ENCODE assay signal across 8 mouse cellular contexts in the genomic region with DNA sequence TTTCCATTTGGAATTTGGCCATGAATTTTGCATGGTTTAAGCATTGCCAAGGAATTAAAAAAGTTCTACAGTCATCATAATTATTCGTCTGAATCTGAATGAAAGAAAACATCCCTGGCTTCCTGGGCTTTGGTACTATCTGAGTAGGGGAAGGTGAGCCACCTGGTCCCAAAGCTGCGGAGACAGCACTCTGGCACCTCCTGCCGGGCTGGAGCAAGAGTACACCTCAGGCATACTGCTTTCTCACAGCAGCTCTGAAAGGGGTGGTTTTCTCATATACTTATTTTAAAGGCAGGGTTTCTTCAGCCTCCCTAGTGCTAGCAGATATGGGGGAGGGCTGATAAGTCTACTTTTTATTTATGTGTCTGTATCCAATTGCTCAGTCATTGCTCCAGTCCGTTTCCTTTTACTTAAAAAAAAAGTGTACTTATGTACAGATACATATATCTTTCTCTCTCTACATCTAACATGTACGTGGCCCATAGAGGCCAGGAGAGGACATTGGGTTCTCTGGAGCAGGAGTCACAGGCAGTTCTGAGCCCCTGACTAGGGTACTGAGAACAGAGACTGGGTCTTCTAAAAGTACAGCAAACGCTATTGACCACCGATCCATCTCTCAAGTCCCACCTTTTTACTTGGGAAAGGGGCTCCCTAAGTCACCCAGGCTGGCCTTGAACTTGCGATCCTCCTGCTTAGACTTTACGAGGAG. TPM values are rescaled to one million over a fixed set of nuclear protein-coding genes. Genes with fewer than 3 reads are reported as not detected.
DNase-seq lines count a peak whose midpoint lies in the region; ATAC-seq and TF ChIP-seq lines count a peak whose summit lies in the region.

No protein-coding gene starts in this region.

- no peaks in the 10 kb centered on the region for H3K27me3 ChIP-seq in embryonic facial prominence, embryonic 14.5 days (replicated peaks; ENCODE audit: control insufficient read depth, insufficient read depth, low read length)
- no peaks in the 10 kb centered on the region for H3K27me3 ChIP-seq in limb, embryonic 14.5 days (ENCODE audit: control insufficient read depth, insufficient read depth, low read length)
- H3K27me3 ChIP-seq in midbrain, embryonic 16.5 days (ENCODE audit: control insufficient read depth, insufficient read depth, low read depth, low read length), result no peaks in the 10 kb centered on the region
- no peaks in the 10 kb centered on the region for H3K27me3 ChIP-seq in spleen, adult 2 months (ENCODE audit: control insufficient read depth, insufficient read depth, low read length)

- H3K4me3 ChIP-seq in bone marrow, adult 2 months (replicated peaks; ENCODE audit: control insufficient read depth, low read depth, low read length), result peak overlapping the region; percentile 91
- H3K4me3 ChIP-seq in embryonic facial prominence, embryonic 14.5 days (ENCODE audit: low read depth, low read length), result peak overlapping the region; percentile 72
- H3K4me3 ChIP-seq in limb, embryonic 14.5 days (replicated peaks; ENCODE audit: low read length), result peak overlapping the region; percentile 76
- peak overlapping the region; percentile 79 for H3K4me3 ChIP-seq in midbrain, embryonic 16.5 days (ENCODE audit: low read depth, low read length)
- H3K4me3 ChIP-seq in spleen, adult 2 months (ENCODE audit: extremely low read depth, insufficient read depth, insufficient read length), result peak overlapping the region; percentile 84

- peak overlapping the region; percentile 86 for H3K9ac ChIP-seq in embryonic facial prominence, embryonic 14.5 days (ENCODE audit: low read depth, low read length)
- H3K9ac ChIP-seq in limb, embryonic 14.5 days (ENCODE audit: low read depth, low read length, severe bottlenecking), result peak overlapping the region; percentile 80
- H3K9ac ChIP-seq in midbrain, embryonic 16.5 days (ENCODE audit: low read depth, low read length), result peak overlapping the region; percentile 59

- WGBS in bone marrow, adult 2 months, result under 1% methylated on average over 9 of the region's 9 CpGs
- WGBS in embryonic facial prominence, embryonic 14.5 days, result 2% methylated on average over 9 of the region's 9 CpGs
- WGBS in limb, embryonic 14.5 days, result under 1% methylated on average over 9 of the region's 9 CpGs
- WGBS in midbrain, embryonic 16.5 days, result under 1% methylated on average over 9 of the region's 9 CpGs
- under 1% methylated on average over 9 of the region's 9 CpGs for WGBS in spleen, adult 2 months

- H3K9me3 ChIP-seq in embryonic facial prominence, embryonic 14.5 days (ENCODE audit: control insufficient read depth, low read length), result no peaks in the 10 kb centered on the region
- no peaks in the 10 kb centered on the region for H3K9me3 ChIP-seq in limb, embryonic 14.5 days (ENCODE audit: control insufficient read depth, low read length)
- H3K9me3 ChIP-seq in midbrain, embryonic 16.5 days (replicated peaks; ENCODE audit: control insufficient read depth, low read length, poor library complexity, severe bottlenecking), result no peaks in the 10 kb centered on the region

- H3K27ac ChIP-seq in bone marrow, adult 2 months (ENCODE audit: control insufficient read depth, insufficient read depth, low read depth, low read length, poor library complexity), result peak overlapping the region; percentile 58
- H3K27ac ChIP-seq in embryonic facial prominence, embryonic 14.5 days (replicated peaks; ENCODE audit: low read depth, low read length), result peak overlapping the region; percentile 88
- peak overlapping the region; percentile 91 for H3K27ac ChIP-seq in limb, embryonic 14.5 days (replicated peaks; ENCODE audit: low read depth, low read length)
- H3K27ac ChIP-seq in midbrain, embryonic 16.5 days (ENCODE audit: low read length), result peak overlapping the region; percentile 75
- H3K27ac ChIP-seq in spleen, adult 2 months (ENCODE audit: insufficient read depth, low read length), result peak overlapping the region; percentile 89

- peaks cover 3% of the 10 kb centered on the region; the same call in 1 of the 2 replicates for H3K4me1 ChIP-seq in bone marrow, adult 2 months (ENCODE audit: control insufficient read depth, insufficient read depth, low read length)
- H3K4me1 ChIP-seq in embryonic facial prominence, embryonic 14.5 days (ENCODE audit: control insufficient read depth, insufficient read depth, low read length), result peaks cover 10% of the 10 kb centered on the region
- H3K4me1 ChIP-seq in limb, embryonic 14.5 days (ENCODE audit: control insufficient read depth, insufficient read depth, low read length), result peaks cover 16% of the 10 kb centered on the region
- H3K4me1 ChIP-seq in midbrain, embryonic 16.5 days (ENCODE audit: control insufficient read depth, insufficient read depth, low read length), result peaks cover 11% of the 10 kb centered on the region
- H3K4me1 ChIP-seq in spleen, adult 2 months (ENCODE audit: control insufficient read depth, insufficient read depth, insufficient read length), result peaks cover 4% of the 10 kb centered on the region; the same call in 1 of the 2 replicates

- peak; percentile 90 for DNase-seq in A20 (ENCODE audit: low read depth, low spot score)
- peak; percentile 88 for DNase-seq in embryonic facial prominence, embryonic 14.5 days (ENCODE audit: low spot score)
- DNase-seq in heart, adult 8-10 months (ENCODE audit: low spot score), result peak; percentile 82
- peak; percentile 81 to 88 for DNase-seq in kidney, adult 8-10 months
- peak; percentile 73 for DNase-seq in limb, embryonic 14.5 days (ENCODE audit: low spot score)
- peak; percentile 63 to 81 for DNase-seq in spleen, adult 2 months (ENCODE audit: low read depth in 1 of 2, low spot score in 2 of 2)

- ATAC-seq in embryonic facial prominence, embryonic 14.5 days (ENCODE audit: low read depth), result peak; percentile 85
- ATAC-seq in limb, embryonic 14.5 days (ENCODE audit: low FRiP score, low read depth), result peak; percentile 71
- ATAC-seq in midbrain, embryonic 16.5 days, result peak; percentile 89

- H3K36me3 ChIP-seq in embryonic facial prominence, embryonic 14.5 days (ENCODE audit: control insufficient read depth, insufficient read depth, low read length), result peaks cover 30% of the 10 kb centered on the region
- H3K36me3 ChIP-seq in limb, embryonic 14.5 days (ENCODE audit: control insufficient read depth, insufficient read depth, low read length), result peaks cover 26% of the 10 kb centered on the region
- H3K36me3 ChIP-seq in midbrain, embryonic 16.5 days (ENCODE audit: control insufficient read depth, insufficient read depth, low read length), result no peaks in the 10 kb centered on the region
- peaks cover 2% of the 10 kb centered on the region; the same call in 1 of the 2 replicates for H3K36me3 ChIP-seq in spleen, adult 2 months (ENCODE audit: control insufficient read depth, insufficient read depth, low read length)

- H3K4me2 ChIP-seq in embryonic facial prominence, embryonic 14.5 days (ENCODE audit: low read depth, low read length), result peak overlapping the region; percentile 64
- peak overlapping the region; percentile 73 for H3K4me2 ChIP-seq in limb, embryonic 14.5 days (replicated peaks; ENCODE audit: low read depth, low read length, severe bottlenecking)
- H3K4me2 ChIP-seq in midbrain, embryonic 16.5 days (ENCODE audit: low read length), result peak overlapping the region; percentile 80

- TF ChIP-seq POLR2A in bone marrow, adult 2 months (IDR thresholded peaks at IDR 0.05; ENCODE audit: borderline replicate concordance, control insufficient read depth, low read depth, low read length), result no peak
- no peak for TF ChIP-seq POLR2A in limb, embryonic 14.5 days (IDR thresholded peaks at IDR 0.05; ENCODE audit: borderline replicate concordance, extremely low read depth, insufficient read depth, insufficient read length)
- no peak for TF ChIP-seq POLR2A in spleen, adult 2 months (IDR thresholded peaks at IDR 0.05; ENCODE audit: low read depth, low read length)

- TF ChIP-seq CTCF in bone marrow, adult 2 months (IDR thresholded peaks at IDR 0.05; ENCODE audit: control insufficient read depth, insufficient read depth, low read length), result peak; percentile 97
- TF ChIP-seq CTCF in spleen, adult 2 months (IDR thresholded peaks at IDR 0.05; ENCODE audit: extremely low read depth, insufficient read depth, insufficient read length, insufficient replicate concordance), result peak; percentile 97

RNA-seq across cellular contexts. Expression of gene Mcm5, which starts 0.7 kb away (rescaled TPM):
- 115 and 116 TPM in 2 replicates for polyA plus RNA-seq in bone marrow, adult 2 months (2011; ENCODE audit: insufficient read depth, insufficient read length, low replicate concordance, missing spikeins)
- 106 and 128 TPM in 2 replicates for polyA plus RNA-seq in embryonic facial prominence, embryonic 14.5 days (2014; fragmentation: Nextera tagmentation; extraction: Ambion mirVana)
- 1 to 10 TPM; 3.6 to 4.1 (median 4.0) TPM for total RNA-seq in heart, adult 8-10 months (2022)
- 157 and 159 TPM in 2 replicates for polyA plus RNA-seq in limb, embryonic 14.5 days (2012; rRNA removed)
- polyA plus RNA-seq in limb, embryonic 14.5 days (2014; fragmentation: Nextera tagmentation; extraction: Ambion mirVana), result 125 and 127 TPM in 2 replicates
- 23.0 and 24.9 TPM in 2 replicates for polyA plus RNA-seq in midbrain, embryonic 16.5 days (2015; fragmentation: Nextera tagmentation; extraction: Ambion mirVana)
- polyA plus RNA-seq in spleen, adult 2 months (2012; rRNA removed), result 34.8 and 44.1 TPM in 2 replicates

RNA-seq across cellular contexts. Expression of gene Hmox1, which starts 15.3 kb away (rescaled TPM):
- 297 and 316 TPM in 2 replicates for polyA plus RNA-seq in bone marrow, adult 2 months (2011; ENCODE audit: insufficient read depth, insufficient read length, low replicate concordance, missing spikeins)
- 23.1 and 24.4 TPM in 2 replicates for polyA plus RNA-seq in embryonic facial prominence, embryonic 14.5 days (2014; fragmentation: Nextera tagmentation; extraction: Ambion mirVana)
- total RNA-seq in heart, adult 8-10 months (2022), result 10 to 100 TPM in 1 of 4 experiments, 1 to 10 TPM in 3; 7.7 to 10.2 (median 9.1) TPM
- 32.2 and 39.3 TPM in 2 replicates for polyA plus RNA-seq in limb, embryonic 14.5 days (2012; rRNA removed)
- polyA plus RNA-seq in limb, embryonic 14.5 days (2014; fragmentation: Nextera tagmentation; extraction: Ambion mirVana), result 18.5 and 19.3 TPM in 2 replicates
- polyA plus RNA-seq in midbrain, embryonic 16.5 days (2015; fragmentation: Nextera tagmentation; extraction: Ambion mirVana), result 9.5 and 9.7 TPM in 2 replicates
- polyA plus RNA-seq in spleen, adult 2 months (2012; rRNA removed), result 222 and 386 TPM in 2 replicates

Comparison
In these comparisons a context has a peak if more than half of its experiments do, and no peak if none do; other contexts are left out.
1. Peak in every context shown above with its lines: DNase-seq, ATAC-seq, H3K4me3 ChIP-seq and H3K27ac ChIP-seq.